Mouse (Mus musculus): Measurements from ENCODE around the gene Tlcd1. TPM values are rescaled to one million over a fixed set of nuclear protein-coding genes. Genes with fewer than 3 reads are reported as not detected.
A peak's percentile ranks its signal among the peaks of the same experiment; 100 is the strongest.

Tlcd1 gene
- polyA plus RNA-seq, 1 experiment from 2014 or later: 31.3 TPM

DNA sequence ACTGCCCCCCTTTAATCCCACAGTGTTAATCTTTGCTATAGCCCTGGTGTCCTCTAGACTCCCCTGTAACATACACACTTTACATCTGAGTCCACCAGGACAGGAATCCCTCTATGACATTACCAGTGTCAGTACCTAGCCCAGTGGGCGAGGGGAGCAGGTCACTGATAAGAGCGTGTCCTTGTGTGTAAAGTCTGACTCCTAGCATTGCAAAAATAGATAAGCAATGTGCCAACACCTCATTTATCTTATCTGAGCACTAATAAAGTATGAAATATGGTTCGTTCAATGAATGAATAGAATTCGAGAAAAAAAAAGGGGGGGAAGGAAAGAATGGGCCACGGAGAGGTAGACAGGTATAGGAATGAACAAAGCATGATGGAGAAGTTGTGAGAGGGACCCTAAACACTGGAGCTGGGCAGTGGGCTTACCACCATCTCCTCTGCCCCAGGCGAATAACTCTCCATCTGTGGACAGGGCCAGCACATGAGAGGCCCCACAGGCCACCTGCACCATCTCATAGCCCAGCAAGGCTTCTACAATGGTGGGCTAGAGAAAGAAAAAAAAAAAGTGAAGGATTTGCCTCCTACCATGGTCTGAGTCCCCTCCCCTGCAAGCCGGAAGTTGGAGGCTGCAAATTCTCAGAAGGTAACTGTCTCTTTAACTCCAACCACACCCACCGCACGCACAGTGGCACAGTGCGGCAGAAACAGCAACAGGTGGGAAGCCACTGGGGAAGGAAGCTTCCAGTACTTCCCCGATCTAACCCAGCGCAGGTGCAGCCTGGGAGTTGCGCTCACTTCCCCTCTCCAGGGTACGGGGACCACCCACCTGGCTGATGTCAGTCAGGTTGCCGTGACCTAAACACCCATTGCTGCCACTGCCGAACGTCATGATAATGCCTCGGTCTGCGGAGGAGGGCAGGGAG lies 7.7 kb upstream of the Tlcd1 start:
- Histone ChIP-seq H3K36me3 (peaks cover 15% of the 10 kb centered on the region), H3K27ac (no peak overlapping the region), H3K27me3 (no peaks in the 10 kb centered on the region), H3K4me3 (no peak overlapping the region), H3K9ac (no peak overlapping the region), H3K9me3 (no peaks in the 10 kb centered on the region), H3K4me1 (peaks cover 21% of the 10 kb centered on the region), H3K4me2 (no peak overlapping the region)
- no peak for ATAC-seq (ENCODE audit: insufficient number of reproducible peaks, low FRiP score, low TSS enrichment, low read depth)
- WGBS: 59% methylated on average over 19 of the region's 19 CpGs

DNA sequence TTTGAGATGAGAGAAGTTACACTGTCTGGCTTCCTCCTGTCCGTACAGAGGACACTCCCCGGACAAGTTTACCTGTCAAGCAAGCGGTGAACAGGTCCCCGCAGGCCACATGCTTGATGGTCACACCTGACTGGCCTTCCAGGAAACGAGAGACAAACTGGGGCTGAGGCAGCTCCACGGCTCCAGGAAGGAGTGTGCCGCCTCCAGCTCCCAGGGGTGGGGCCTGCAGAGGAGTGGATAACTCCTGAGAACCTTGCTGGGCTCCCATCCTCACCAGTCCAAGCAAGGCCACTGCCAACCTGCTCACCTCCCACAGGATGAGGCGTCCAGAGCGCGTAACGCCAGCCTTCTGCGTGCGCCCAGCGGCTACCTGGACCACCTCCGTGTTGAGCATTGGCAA lies 6.2 kb upstream of the Tlcd1 start:
- peaks cover 19% of the 10 kb centered on the region for H3K4me1 ChIP-seq
- 86% methylated on average over 15 of the region's 15 CpGs for WGBS
- H3K4me2 ChIP-seq: no peak overlapping the region
- no peaks in the 10 kb centered on the region for H3K27me3 ChIP-seq
- no peak for ATAC-seq (ENCODE audit: insufficient number of reproducible peaks, low FRiP score, low TSS enrichment, low read depth)
- no peak overlapping the region for H3K9ac ChIP-seq
- H3K4me3 ChIP-seq: no peak overlapping the region
- H3K36me3 ChIP-seq: peaks cover 15% of the 10 kb centered on the region
- no peak overlapping the region for H3K27ac ChIP-seq
- no peaks in the 10 kb centered on the region for H3K9me3 ChIP-seq

DNA sequence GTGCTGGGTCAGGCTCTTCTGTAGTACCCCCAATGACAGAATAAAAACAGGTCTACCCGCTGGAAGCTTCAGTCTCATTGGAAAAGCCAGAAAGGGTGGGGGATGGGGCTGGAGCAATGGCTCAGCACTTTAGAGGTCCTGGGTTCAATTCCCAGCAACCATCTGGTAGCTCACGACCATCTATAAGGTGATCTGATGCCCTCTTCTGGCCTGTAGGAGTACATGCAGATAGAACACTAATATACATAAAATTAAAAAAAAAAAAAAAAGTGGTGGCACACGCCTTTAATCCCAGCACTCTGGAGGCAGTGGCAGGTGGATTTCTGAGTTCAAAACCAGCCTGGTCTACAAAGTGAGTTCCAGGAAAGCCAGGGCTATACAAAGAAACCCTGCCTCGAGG lies 5.2 kb upstream of the Tlcd1 start:
- H3K36me3 ChIP-seq: peaks cover 15% of the 10 kb centered on the region
- 78% methylated on average over 4 of the region's 4 CpGs for WGBS

DNA sequence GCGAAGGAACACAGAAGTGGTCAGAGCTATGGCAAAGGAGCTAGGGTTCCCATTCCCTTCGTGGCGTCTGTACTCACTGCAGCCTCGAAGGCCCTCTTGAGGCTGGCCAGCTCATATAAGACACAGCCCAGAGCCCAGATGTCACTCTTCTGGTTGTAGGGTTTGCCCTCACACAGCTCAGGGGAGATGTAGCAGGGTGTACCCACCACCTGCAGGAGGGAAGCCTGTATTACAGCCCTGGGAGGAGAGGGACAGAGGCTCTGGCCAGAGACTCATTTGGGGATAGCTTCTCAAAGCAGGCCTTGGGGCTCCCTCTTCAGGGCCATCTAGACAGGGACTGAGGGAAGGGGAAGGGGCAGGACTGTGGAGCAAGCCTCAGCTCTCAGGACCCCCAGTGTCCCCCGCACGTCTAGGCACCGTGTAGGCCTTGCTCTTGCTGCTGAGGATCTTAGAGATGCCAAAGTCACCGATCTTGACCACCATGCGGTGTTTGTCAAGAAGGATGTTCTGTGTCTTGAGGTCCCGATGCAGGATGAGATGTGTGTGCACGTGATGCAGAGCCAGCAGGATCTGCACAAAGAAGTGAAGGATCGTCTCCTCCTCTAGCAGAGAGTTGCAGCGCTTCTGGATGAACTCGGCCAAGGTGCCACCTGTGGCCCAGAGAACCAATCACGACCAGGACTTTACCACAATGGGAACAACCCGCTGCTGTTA lies 4.3 kb upstream of the Tlcd1 start:
- Histone ChIP-seq H3K9ac (0 out of 2 replicates have a peak overlapping the region, but pooled peaks have one; percentile 10), H3K4me3 (no peak overlapping the region), H3K4me1 (peaks cover 13% of the 10 kb centered on the region), H3K36me3 (peaks cover 15% of the 10 kb centered on the region), H3K4me2 (no peak overlapping the region), H3K9me3 (no peaks in the 10 kb centered on the region), H3K27me3 (no peaks in the 10 kb centered on the region), H3K27ac (no peak overlapping the region)
- ATAC-seq (ENCODE audit: insufficient number of reproducible peaks, low FRiP score, low TSS enrichment, low read depth): no peak
- WGBS: 80% methylated on average over 16 of the region's 16 CpGs

More for the DNA sequence above, 5.2 kb upstream of the Tlcd1 start:
- Histone ChIP-seq H3K9me3 (no peaks in the 10 kb centered on the region), H3K27ac (no peak overlapping the region), H3K4me1 (peaks cover 15% of the 10 kb centered on the region), H3K4me3 (no peak overlapping the region), H3K9ac (no peak overlapping the region), H3K27me3 (no peaks in the 10 kb centered on the region), H3K4me2 (no peak overlapping the region)
- no peak for ATAC-seq (ENCODE audit: insufficient number of reproducible peaks, low FRiP score, low TSS enrichment, low read depth)

DNA sequence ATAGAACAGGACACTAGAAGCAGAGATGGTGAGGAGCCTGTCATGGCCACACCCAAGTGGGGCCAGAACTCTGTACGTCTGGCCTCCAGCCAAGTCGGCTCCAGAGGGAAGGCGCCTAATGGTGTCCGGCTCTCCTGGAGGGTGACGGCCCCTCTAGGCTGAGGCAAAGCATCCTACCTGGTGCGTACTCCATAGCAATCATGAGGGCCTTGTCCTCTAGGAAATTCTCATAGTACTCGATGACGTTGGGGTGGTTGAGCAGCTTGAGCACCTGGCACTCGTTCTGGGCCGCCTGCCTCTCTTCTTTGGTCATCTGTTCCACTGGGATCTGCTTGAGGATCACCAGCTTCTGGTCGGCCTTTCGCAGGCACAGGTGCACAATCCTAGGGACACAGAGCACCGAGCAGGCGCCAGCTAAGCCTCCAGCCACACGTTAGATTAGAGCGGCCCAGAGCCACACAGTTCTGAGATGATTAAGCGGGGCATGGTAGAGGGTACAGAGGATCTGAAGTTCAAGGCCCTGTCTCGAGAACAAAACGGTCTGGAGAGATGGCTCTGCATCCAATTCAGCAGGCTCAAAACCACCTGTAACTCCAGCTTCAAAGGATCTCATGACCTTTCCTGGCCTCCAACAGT lies 3.6 kb upstream of the Tlcd1 start:
- ATAC-seq (ENCODE audit: insufficient number of reproducible peaks, low FRiP score, low TSS enrichment, low read depth): no peak
- no peak overlapping the region for H3K4me3 ChIP-seq
- H3K36me3 ChIP-seq: peaks cover 15% of the 10 kb centered on the region
- no peak overlapping the region for H3K9ac ChIP-seq
- 84% methylated on average over 19 of the region's 19 CpGs for WGBS
- peaks cover 18% of the 10 kb centered on the region for H3K4me1 ChIP-seq
- no peak overlapping the region for H3K4me2 ChIP-seq
- H3K27ac ChIP-seq: no peak overlapping the region
- no peaks in the 10 kb centered on the region for H3K27me3 ChIP-seq
- no peaks in the 10 kb centered on the region for H3K9me3 ChIP-seq

DNA sequence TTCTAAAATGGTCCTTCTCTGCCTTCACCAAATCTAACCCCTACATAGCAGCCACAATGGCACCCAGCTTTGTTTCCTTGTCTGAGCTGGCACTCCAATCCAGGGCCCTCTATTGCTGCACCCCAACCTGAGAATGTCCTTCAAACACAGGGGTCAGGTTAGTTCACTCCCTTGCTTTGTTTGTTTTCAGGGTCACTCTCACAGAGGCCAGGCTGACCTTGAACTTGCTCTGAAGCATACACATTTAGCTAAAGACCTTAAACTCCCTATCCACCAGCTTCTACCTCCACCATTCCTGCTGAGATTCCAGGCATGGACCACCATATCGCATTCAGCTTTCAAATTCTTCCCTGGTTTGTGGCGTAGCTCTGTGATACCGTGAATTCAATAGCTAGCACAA lies 2.0 kb upstream of the Tlcd1 start:
- H3K36me3 ChIP-seq: peaks cover 17% of the 10 kb centered on the region
- H3K4me1 ChIP-seq: peaks cover 21% of the 10 kb centered on the region
- H3K27ac ChIP-seq: no peak overlapping the region
- no peaks in the 10 kb centered on the region for H3K9me3 ChIP-seq
- no peaks in the 10 kb centered on the region for H3K27me3 ChIP-seq
- no peak overlapping the region for H3K9ac ChIP-seq
- H3K4me2 ChIP-seq: no peak overlapping the region
- 76% methylated on average over 3 of the region's 3 CpGs for WGBS
- no peak overlapping the region for H3K4me3 ChIP-seq
- no peak for ATAC-seq (ENCODE audit: insufficient number of reproducible peaks, low FRiP score, low TSS enrichment, low read depth)

DNA sequence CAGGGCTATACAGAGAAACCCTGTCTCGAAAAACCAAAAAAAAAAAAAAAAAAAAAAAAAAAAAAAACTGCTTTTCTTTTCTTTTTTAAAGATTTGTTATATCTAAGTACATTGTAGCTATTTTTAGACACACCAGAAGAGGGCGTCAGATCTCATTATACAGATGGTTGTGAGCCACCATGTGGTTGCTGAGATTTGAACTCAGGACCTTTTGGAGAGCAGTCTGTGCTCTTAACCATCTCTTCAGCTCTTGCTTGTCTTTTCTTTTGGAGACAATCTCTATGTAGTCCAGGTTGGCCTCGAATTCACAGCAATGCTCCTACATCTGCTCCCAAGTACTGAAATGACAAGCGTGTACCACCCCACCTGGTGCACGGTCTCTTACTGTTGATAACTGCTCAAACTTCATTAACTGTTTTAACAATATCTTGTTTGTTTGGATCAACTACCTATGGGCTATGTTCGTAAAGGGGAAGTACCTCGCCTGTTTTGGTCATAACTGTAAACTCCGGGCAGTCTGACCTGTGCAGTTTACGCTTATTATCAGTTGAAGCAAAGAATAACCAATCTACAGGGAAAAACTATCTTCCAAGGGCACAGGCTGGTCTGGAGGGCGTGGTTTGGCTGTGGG lies 625 bp upstream of the Tlcd1 start:
- H3K4me1 ChIP-seq: peaks cover 33% of the 10 kb centered on the region
- no peaks in the 10 kb centered on the region for H3K27me3 ChIP-seq
- H3K4me3 ChIP-seq: peak overlapping the region; percentile 73
- H3K27ac ChIP-seq: peak overlapping the region; percentile 97
- H3K9ac ChIP-seq: peak overlapping the region; percentile 33; the same call in 1 of the 2 replicates
- H3K9me3 ChIP-seq: no peaks in the 10 kb centered on the region
- ATAC-seq (ENCODE audit: insufficient number of reproducible peaks, low FRiP score, low TSS enrichment, low read depth): no peak
- H3K4me2 ChIP-seq: peak overlapping the region; percentile 83
- 4% methylated on average over 9 of the region's 10 CpGs for WGBS
- H3K36me3 ChIP-seq: peaks cover 24% of the 10 kb centered on the region

DNA sequence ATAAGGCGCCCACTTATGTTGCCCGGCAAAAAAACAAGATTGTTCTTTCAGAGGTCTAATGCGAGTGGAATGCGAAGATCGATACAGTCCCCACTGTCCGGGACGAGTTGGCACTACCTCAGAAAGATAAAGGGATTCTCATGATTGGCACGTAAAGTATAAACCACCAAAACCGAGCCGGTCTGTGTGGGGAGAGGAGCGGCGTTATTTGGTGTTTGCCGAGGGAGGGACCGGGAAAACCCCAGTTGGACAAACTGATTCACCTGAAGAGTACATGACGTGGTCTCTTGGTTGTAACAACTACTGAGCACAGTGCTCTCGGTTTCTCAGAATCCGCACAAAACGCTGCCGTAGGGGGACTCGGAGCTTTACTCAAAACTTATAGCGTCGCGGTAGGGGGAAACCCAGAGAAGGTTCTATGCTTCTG lies 407 bp downstream of the Tlcd1 start:
- peak overlapping the region; percentile 73 for H3K4me3 ChIP-seq
- peaks cover 39% of the 10 kb centered on the region for H3K4me1 ChIP-seq
- H3K9me3 ChIP-seq: no peaks in the 10 kb centered on the region
- peak overlapping the region; percentile 33; the same call in 1 of the 2 replicates for H3K9ac ChIP-seq
- peak overlapping the region; percentile 83 for H3K4me2 ChIP-seq
- WGBS: under 1% methylated on average over 23 of the region's 23 CpGs
- ATAC-seq (ENCODE audit: insufficient number of reproducible peaks, low FRiP score, low TSS enrichment, low read depth): no peak
- H3K36me3 ChIP-seq: peaks cover 34% of the 10 kb centered on the region
- H3K27me3 ChIP-seq: no peaks in the 10 kb centered on the region
- H3K27ac ChIP-seq: peak overlapping the region; percentile 97

DNA sequence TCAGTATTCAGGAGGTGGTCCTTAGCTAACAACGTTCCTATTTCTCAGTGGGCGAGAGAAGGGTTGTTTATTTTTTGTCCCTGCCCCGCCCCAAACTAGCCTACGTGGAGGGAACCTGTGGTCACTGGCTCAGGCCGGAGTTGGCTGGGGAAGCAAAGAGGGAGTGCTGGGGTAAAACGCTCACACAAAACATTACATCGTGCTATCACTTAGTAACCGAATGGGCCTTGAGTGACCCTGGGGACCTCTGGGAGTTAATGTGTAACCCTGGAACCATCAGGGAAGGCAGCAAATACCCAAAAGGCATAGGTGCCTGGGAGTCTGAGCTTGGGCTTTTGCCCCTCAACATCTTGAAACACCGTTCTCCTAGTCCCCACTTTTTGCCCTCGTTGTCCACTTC lies 926 bp downstream of the Tlcd1 start:
- under 1% methylated on average over 10 of the region's 10 CpGs for WGBS
- Histone ChIP-seq H3K36me3 (peaks cover 32% of the 10 kb centered on the region), H3K27me3 (no peaks in the 10 kb centered on the region), H3K27ac (peak overlapping the region; percentile 97), H3K4me1 (peaks cover 44% of the 10 kb centered on the region), H3K4me3 (peak overlapping the region; percentile 73), H3K9me3 (no peaks in the 10 kb centered on the region), H3K9ac (peak overlapping the region; percentile 33; the same call in 1 of the 2 replicates), H3K4me2 (peak overlapping the region; percentile 83)
- ATAC-seq (ENCODE audit: insufficient number of reproducible peaks, low FRiP score, low TSS enrichment, low read depth): no peak

DNA sequence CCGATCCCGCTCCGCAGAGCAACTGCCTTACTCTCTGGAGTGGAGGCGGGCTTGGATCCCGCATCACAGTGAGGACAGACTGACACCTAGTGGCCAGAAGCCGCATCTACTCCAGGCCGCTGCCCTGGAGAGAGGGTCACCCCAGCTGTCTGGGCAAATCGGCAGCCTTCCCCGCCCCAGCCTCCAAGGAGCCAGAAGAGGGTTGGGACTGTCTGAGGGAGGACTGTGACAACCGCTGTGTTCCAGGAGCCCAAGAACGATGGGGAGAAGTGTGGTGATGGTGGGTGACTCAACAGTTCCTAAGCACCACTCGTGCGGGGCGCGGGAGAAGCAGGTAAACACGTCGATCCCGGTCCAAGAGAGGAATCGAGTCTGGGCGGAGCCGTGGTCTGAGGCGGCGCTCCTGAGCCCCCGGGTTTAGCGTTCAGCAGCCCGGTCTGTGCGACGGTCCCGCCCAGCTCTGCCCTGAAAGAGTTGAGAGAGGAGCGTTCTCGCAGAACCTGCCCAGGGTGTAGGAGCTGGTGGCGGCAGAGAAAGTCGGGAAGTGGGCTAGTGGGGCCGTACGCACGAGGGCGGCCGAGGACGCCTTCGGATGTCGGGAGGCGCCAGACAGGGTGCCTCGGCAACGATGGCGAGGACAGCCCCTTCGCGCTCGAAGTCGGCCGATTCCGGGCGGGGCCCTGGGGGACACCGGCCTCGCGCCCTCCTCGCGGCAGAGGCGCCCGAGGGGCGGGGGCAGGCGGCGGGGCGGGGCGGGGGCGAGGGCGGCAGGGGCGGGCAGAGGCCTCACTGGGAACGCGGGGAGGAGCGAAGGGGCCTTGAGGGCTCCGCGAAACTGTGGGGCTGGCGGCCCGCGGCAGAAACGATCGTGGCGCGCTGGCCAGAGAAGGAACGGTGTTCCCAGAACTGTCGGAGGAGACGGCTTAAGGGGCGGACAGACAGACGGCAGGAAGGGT lies 1.7 kb downstream of the Tlcd1 start:
- no peaks in the 10 kb centered on the region for H3K9me3 ChIP-seq
- H3K4me2 ChIP-seq: peak overlapping the region; percentile 83
- H3K4me3 ChIP-seq: peak overlapping the region; percentile 73
- under 1% methylated on average over 84 of the region's 84 CpGs for WGBS
- H3K27ac ChIP-seq: peak overlapping the region; percentile 97
- peaks cover 44% of the 10 kb centered on the region for H3K4me1 ChIP-seq
- H3K9ac ChIP-seq: peak overlapping the region; percentile 57
- H3K36me3 ChIP-seq: peaks cover 28% of the 10 kb centered on the region
- H3K27me3 ChIP-seq: no peaks in the 10 kb centered on the region
- peak; percentile 83 for ATAC-seq (ENCODE audit: insufficient number of reproducible peaks, low FRiP score, low TSS enrichment, low read depth)
